Mouse (Mus musculus) embryonic facial prominence, embryonic 15.5 days (tissue): ENCODE data around the gene Agps. TPM values are rescaled to one million over a fixed set of nuclear protein-coding genes. Genes with fewer than 3 reads are reported as not detected.
A peak's percentile ranks its signal among the peaks of the same experiment; 100 is the strongest.

Experiments
- ATAC-seq: fragments of 200-750 bp; cut with Nextera tagmentation; 2 replicates; pipeline ENCODE4 v1.8.0; 2017; ENCODE audit warnings: low read depth, moderate TSS enrichment; ENCODE audit not compliant: insufficient number of reproducible peaks, low FRiP score, low TSS enrichment
- H3K27ac ChIP-seq: fragments of 300-500 bp; sonication (generic); replicated peaks from 2 replicates; pipeline ENCODE4 v1.5.1; 2015; ENCODE audit warnings: mild to moderate bottlenecking, inconsistent platforms
- H3K27me3 ChIP-seq: fragments of 300-500 bp; sonication (generic); 2 replicates; pipeline ENCODE4 v1.6.1; 2015; ENCODE audit warnings: inconsistent platforms
- H3K36me3 ChIP-seq: fragments of 300-500 bp; sonication (generic); 2 replicates; pipeline ENCODE4 v1.6.1; 2015; ENCODE audit warnings: mild to moderate bottlenecking, inconsistent platforms
- H3K4me1 ChIP-seq: fragments of 300-500 bp; sonication (generic); 2 replicates; pipeline ENCODE4 v1.6.1; 2015; ENCODE audit warnings: inconsistent platforms
- H3K4me2 ChIP-seq: fragments of 300-500 bp; sonication (generic); replicated peaks from 2 replicates; pipeline ENCODE4 v1.6.1; 2015; ENCODE audit warnings: mild to moderate bottlenecking, inconsistent platforms
- H3K4me3 ChIP-seq: fragments of 300-500 bp; sonication (generic); replicated peaks from 2 replicates; pipeline ENCODE4 v1.5.1; 2015; ENCODE audit warnings: mild to moderate bottlenecking, inconsistent platforms
- H3K9ac ChIP-seq: fragments of 300-500 bp; sonication (generic); 2 replicates; pipeline ENCODE4 v1.6.1; 2015; ENCODE audit warnings: inconsistent platforms
- H3K9me3 ChIP-seq: fragments of 300-500 bp; sonication (generic); replicated peaks from 2 replicates; pipeline ENCODE4 v1.6.1; 2016; ENCODE audit warnings: inconsistent platforms
- WGBS: fragments of 180-500 bp; shearing (Covaris S2); methylation state at CpG from one replicate; pipeline ENCODE4 v1.1.7; 2015; 5-methylcytosine and 5-hydroxymethylcytosine counted together
- polyA plus RNA-seq: library from polyadenylated mRNA; unstranded; fragments of >200 nt; fragmentation: Nextera tagmentation; extraction: Ambion mirVana; gene quantifications from 2 replicates; pipeline ENCODE4 v1.2.1, GENCODE M21; 2015

Gene Agps
- polyA plus RNA-seq, 1 experiment from 2014 or later = 24.5 TPM

DNA sequence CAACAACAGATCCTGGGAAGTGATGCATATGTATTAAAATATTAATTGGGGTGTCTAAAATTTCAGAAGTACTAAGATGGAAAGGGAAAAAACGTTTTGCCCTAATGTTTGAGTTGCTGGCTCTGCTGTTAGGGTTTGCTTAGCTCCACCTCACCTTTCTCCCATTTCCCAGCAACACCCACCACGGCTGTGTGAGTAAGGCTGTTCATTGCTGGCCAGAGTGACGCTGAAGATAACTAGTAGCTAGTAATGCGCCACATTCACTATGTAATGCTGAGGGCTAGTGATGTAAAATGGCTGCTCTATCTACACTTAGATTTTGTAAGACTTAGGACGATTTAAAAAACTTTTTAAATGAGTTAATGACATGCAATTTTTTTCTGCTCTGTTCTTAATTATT lies 63.7 kb downstream of the Agps start:
- no peak for ATAC-seq
- Histone ChIP-seq H3K4me1 (no peaks in the 10 kb centered on the region), H3K36me3 (peaks cover 10% of the 10 kb centered on the region), H3K27me3 (no peaks in the 10 kb centered on the region), H3K4me2 (no peak overlapping the region), H3K9ac (no peak overlapping the region), H3K9me3 (no peaks in the 10 kb centered on the region), H3K27ac (no peak overlapping the region), H3K4me3 (no peak overlapping the region)
- WGBS = 82% methylated on average over 5 of the region's 5 CpGs

DNA sequence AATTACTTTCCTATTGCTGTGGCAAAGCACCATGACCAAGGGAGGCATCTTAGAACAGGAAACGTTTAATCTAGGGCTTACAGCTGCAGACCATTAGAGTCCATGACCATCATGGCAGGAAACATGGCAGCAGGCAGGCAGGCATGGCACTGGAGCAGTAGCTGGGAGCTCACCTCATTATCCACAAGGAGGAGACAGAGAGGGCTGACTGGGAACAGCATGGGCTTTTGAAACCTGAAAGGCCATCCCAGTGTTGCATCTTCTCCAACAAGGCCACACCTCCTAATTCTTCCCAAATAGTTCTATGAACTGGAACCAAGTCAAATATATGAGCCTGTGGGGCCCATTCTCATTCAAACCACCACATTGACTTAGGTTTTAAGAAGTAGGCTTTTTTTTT lies 68.3 kb downstream of the Agps start:
- Histone ChIP-seq H3K4me1 (no peaks in the 10 kb centered on the region), H3K4me2 (no peak overlapping the region), H3K4me3 (no peak overlapping the region), H3K9ac (no peak overlapping the region), H3K27ac (no peak overlapping the region), H3K9me3 (no peaks in the 10 kb centered on the region), H3K27me3 (no peaks in the 10 kb centered on the region), H3K36me3 (peaks cover 15% of the 10 kb centered on the region)
- ATAC-seq = no peak
- 80% methylated on average over 1 of the region's 1 CpGs for WGBS

DNA sequence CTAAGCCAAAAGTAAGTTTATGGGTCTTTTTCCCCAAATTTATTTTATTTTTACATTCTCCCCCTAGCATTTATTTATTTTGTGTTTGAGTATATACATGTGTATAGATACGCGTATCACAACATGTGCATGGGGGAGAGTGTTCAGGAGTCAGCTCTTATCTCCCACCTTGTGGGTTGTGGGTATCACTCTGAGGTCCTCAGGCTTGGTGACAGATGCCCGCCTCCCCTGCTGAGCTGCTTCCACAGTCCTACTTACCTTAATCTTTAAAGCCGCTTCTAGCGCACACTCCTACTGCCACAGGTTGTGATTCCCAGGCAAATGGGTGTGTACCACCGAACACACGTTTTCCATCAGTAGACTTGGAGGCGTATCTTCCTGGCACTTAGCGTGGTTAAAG lies 69.9 kb downstream of the Agps start:
- no peak for ATAC-seq
- no peak overlapping the region for H3K9ac ChIP-seq
- WGBS = 87% methylated on average over 9 of the region's 9 CpGs
- no peak overlapping the region for H3K4me2 ChIP-seq
- no peaks in the 10 kb centered on the region for H3K4me1 ChIP-seq
- no peaks in the 10 kb centered on the region for H3K9me3 ChIP-seq
- H3K36me3 ChIP-seq = peaks cover 15% of the 10 kb centered on the region
- no peak overlapping the region for H3K4me3 ChIP-seq
- no peak overlapping the region for H3K27ac ChIP-seq
- no peaks in the 10 kb centered on the region for H3K27me3 ChIP-seq

DNA sequence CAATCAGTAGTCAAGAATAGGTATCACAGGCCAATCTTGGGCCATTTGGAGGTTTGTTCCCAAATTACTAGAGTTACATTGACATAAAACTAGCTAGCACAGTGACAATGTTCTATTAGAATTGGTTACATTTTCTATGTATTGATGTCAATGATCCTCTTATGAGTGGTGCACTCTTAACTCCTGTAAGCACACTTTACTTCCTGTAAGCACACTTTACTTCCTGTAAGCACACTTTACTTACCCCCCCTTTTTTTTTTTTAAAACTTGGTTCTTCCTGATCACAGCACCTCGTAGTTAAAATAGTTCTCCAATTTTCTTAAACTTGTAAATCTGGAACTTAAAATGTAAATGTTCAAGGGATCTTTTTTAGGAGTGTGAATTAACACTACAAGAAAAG lies 75.2 kb downstream of the Agps start:
- H3K4me1 ChIP-seq = no peaks in the 10 kb centered on the region
- ATAC-seq = no peak
- H3K4me2 ChIP-seq = no peak overlapping the region
- no peaks in the 10 kb centered on the region for H3K27me3 ChIP-seq
- no peak overlapping the region for H3K9ac ChIP-seq
- H3K9me3 ChIP-seq = no peaks in the 10 kb centered on the region
- peaks cover 13% of the 10 kb centered on the region; the same call in 1 of the 2 replicates for H3K36me3 ChIP-seq
- WGBS = 81% methylated on average over 1 of the region's 1 CpGs
- H3K27ac ChIP-seq = no peak overlapping the region
- no peak overlapping the region for H3K4me3 ChIP-seq

DNA sequence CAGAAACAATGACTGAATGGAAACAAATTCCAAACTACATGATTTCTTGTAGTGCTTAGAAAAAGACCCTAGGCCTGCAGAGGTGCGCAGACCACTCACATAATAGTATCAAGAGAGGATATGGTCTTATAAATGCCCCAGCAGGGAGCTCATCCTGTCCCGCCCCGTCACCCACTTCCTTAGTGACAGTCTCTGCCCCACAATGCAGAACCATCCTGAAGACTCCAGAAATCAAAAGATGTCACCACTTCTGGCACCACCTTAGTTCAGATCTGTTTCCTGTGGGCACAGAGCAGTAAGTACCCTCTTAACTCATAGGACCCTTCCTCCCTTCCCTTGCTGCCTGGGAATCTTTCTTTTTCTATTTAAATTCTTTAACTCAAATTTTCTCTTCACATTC lies 83.1 kb downstream of the Agps start:
- Histone ChIP-seq H3K27me3 (no peaks in the 10 kb centered on the region), H3K9me3 (no peaks in the 10 kb centered on the region), H3K4me3 (no peak overlapping the region), H3K4me1 (no peaks in the 10 kb centered on the region), H3K36me3 (peaks cover 15% of the 10 kb centered on the region), H3K27ac (no peak overlapping the region), H3K9ac (no peak overlapping the region), H3K4me2 (no peak overlapping the region)
- 87% methylated on average over 3 of the region's 3 CpGs for WGBS
- ATAC-seq = no peak

DNA sequence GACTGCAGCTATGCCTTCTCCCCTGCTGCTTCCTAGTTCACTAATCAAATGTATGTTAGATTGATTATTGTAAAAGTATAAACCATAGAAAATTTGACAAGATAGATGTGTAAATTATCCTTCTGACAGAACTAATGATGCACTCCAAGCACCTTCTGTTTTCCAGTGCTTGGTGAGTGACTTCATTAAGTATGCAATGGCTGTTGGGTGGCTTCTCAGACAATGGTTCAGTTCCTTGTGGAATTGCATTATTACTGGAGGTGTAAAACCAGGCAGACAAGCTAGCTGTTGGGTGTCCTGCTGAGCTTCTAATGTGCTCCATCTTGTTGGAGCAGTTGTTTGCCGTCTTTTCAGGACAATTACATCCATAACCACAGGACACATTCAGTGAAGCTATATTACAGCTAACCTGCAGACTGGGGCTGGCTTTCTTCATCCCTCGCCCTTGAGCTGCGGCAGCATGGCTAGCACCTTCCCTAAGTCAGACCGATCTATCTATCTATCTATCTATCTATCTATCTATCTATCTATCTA lies 91.9 kb downstream of the Agps start:
- Histone ChIP-seq H3K4me2 (no peak overlapping the region), H3K4me1 (no peaks in the 10 kb centered on the region), H3K36me3 (0 out of 2 replicates have a peak, but pooled peaks cover 15% of the 10 kb centered on the region), H3K4me3 (no peak overlapping the region), H3K27me3 (no peaks in the 10 kb centered on the region), H3K9ac (no peak overlapping the region), H3K9me3 (no peaks in the 10 kb centered on the region), H3K27ac (no peak overlapping the region)
- ATAC-seq = no peak
- WGBS = 85% methylated on average over 4 of the region's 4 CpGs

DNA sequence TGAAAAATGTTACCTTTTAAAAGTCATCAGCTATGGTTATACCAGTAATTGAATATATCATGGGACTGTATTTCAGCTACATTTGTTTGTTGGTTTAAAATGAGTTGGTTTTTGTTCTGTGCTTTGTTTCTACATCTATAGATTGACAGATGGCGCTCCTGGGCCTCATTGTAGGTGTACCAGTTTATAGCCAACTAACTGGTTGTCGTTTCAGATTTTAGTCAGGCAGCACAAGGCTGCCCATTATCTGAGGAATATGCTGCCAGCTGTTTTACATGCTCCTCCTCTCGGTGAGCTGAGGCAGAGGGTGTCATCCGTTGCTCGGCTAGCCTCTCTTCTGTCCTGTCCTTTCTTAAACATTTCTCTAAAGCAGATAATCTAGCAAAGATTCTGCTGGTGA lies 94.1 kb downstream of the Agps start:
- H3K9me3 ChIP-seq = no peaks in the 10 kb centered on the region
- H3K4me1 ChIP-seq = no peaks in the 10 kb centered on the region

DNA sequence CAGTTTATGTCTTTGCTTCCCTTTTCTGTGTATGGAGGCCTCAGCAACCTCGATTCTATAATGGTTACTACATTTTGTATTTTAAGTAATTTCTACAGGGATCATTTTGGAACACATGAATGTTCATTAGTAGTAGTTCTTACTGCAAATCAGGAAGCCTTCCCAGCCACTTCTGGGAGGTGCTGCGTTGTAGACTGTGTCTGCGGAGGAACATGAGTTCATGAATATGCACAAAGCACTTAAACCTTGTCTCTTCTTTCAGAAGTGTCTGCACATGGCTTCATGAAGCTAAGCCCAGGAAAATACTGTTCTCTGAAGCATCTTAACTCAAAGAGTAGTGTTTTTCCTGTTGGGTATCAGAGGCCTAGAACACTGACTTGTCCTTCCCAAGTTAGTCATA lies 96.0 kb downstream of the Agps start:
- 89% methylated on average over 3 of the region's 3 CpGs for WGBS
- Histone ChIP-seq H3K27ac (no peak overlapping the region), H3K27me3 (no peaks in the 10 kb centered on the region), H3K9ac (no peak overlapping the region), H3K4me2 (no peak overlapping the region), H3K4me3 (no peak overlapping the region), H3K36me3 (0 out of 2 replicates have a peak, but pooled peaks cover 15% of the 10 kb centered on the region), H3K4me1 (no peaks in the 10 kb centered on the region), H3K9me3 (no peaks in the 10 kb centered on the region)
- no peak for ATAC-seq

More for the DNA sequence above, 94.1 kb downstream of the Agps start:
- H3K4me3 ChIP-seq = no peak overlapping the region
- 0 out of 2 replicates have a peak, but pooled peaks cover 15% of the 10 kb centered on the region for H3K36me3 ChIP-seq
- H3K4me2 ChIP-seq = no peak overlapping the region
- H3K27me3 ChIP-seq = no peaks in the 10 kb centered on the region
- no peak overlapping the region for H3K9ac ChIP-seq
- ATAC-seq = no peak
- H3K27ac ChIP-seq = no peak overlapping the region
- WGBS = 73% methylated on average over 5 of the region's 5 CpGs

DNA sequence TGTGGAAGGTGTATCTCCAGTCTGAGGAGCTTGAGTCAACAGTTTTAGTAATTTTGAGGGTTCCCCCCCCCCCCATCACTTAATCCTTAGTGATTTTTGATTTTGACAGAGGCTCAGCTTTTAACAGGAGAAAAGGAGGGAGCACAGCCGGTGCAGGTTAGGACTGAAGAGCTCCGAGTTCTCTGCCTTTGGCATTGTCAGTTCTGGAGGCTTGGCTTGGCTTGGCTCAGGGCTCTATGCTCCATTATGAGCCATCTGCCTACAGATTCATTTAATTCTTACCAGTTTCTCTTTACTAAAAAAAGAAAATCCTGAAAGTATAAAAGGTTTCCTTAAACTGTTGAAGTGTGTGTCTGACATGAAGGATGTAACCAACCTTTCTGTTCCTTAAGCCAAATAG lies 97.2 kb downstream of the Agps start:
- no peak for ATAC-seq
- no peak overlapping the region for H3K4me2 ChIP-seq
- H3K9me3 ChIP-seq = no peaks in the 10 kb centered on the region
- no peaks in the 10 kb centered on the region for H3K4me1 ChIP-seq
- no peaks in the 10 kb centered on the region for H3K27me3 ChIP-seq
- WGBS = 88% methylated on average over 2 of the region's 2 CpGs
- no peak overlapping the region for H3K4me3 ChIP-seq
- H3K27ac ChIP-seq = no peak overlapping the region
- no peak overlapping the region for H3K9ac ChIP-seq
- 0 out of 2 replicates have a peak, but pooled peaks cover 15% of the 10 kb centered on the region for H3K36me3 ChIP-seq

DNA sequence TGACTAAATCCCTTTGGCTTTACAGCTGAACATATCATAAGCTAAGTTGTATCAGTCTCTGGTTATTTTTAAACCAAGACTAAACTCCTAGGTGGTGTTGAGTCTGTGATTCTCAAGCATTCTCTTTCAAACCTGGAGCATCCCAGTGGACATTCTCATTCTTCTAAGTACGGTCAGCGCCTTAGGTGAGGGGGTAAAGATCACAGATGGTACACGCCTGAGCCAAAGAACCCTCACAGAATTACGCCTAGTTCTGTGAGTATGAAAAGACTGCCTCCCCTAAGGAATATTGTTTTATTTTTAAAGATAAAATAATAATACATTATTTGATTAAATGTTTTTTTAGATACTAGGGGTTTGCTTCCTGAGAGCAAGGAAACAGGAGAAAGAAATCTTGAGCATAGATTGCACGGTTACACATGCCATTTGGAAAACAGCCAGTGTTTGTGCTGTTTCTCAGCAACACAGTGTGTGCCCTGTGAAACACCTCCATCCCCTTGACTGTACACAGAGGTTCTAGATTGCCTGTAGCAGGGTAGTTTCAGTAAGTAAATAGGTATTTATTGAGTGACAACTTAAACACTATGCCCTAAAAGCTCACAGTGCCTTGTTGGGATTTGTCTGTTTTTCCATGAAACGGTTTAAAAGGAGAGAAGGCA lies 97.9 kb downstream of the Agps start:
- H3K27ac ChIP-seq = no peak overlapping the region
- no peak overlapping the region for H3K9ac ChIP-seq
- no peak overlapping the region for H3K4me3 ChIP-seq
- H3K4me2 ChIP-seq = no peak overlapping the region
- no peaks in the 10 kb centered on the region for H3K27me3 ChIP-seq
- H3K4me1 ChIP-seq = no peaks in the 10 kb centered on the region
- H3K36me3 ChIP-seq = 0 out of 2 replicates have a peak, but pooled peaks cover 15% of the 10 kb centered on the region
- ATAC-seq = no peak
- 88% methylated on average over 6 of the region's 6 CpGs for WGBS
- no peaks in the 10 kb centered on the region for H3K9me3 ChIP-seq

DNA sequence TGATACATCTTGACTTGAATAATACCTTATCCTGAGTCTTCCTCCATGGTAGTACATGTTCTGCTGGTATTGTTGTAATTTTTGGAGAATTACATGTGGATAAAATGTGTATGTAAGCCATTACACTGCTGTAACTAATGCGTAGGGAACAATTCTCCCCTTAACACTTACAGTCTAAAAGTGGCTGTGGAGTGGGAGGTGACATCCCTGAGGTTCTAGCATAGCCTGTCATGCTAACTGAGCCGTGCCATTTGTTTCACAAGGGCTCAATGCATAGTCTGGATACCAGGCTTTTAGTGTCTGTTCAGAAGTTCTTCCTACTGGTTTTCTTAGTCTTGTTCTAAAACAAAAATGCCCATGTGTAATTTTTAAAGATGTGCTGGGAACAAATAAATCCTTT lies 99.0 kb downstream of the Agps start:
- no peaks in the 10 kb centered on the region for H3K4me1 ChIP-seq
- H3K9me3 ChIP-seq = no peaks in the 10 kb centered on the region
- ATAC-seq = no peak
- H3K4me3 ChIP-seq = no peak overlapping the region
- 82% methylated on average over 2 of the region's 2 CpGs for WGBS
- no peak overlapping the region for H3K27ac ChIP-seq
- H3K4me2 ChIP-seq = no peak overlapping the region
- 0 out of 2 replicates have a peak, but pooled peaks cover 15% of the 10 kb centered on the region for H3K36me3 ChIP-seq
- no peak overlapping the region for H3K9ac ChIP-seq
- no peaks in the 10 kb centered on the region for H3K27me3 ChIP-seq

DNA sequence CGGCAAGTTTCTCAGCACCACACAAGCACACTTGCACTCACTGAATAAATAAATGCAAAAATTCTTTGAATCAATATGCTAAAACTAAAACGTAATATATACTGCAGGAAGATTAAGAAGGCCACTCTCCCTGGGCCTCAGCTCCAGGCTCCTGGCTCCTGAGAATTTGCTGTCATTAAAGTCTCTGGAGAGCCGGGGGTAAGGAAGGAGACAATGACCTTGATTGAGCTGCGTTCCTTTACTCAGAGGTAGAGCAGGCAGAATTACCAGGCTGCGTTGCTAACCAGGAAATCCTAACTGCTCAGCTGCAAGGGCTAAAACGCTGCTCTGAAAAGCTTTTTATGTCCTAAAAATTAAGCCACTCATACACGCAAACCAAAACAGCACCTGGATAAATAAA lies 101.6 kb downstream of the Agps start:
- Histone ChIP-seq H3K4me1 (peaks cover 3% of the 10 kb centered on the region; the same call in 1 of the 2 replicates), H3K9ac (no peak overlapping the region), H3K27ac (peak overlapping the region; percentile 34), H3K4me2 (no peak overlapping the region), H3K4me3 (no peak overlapping the region), H3K36me3 (no peaks in the 10 kb centered on the region), H3K9me3 (no peaks in the 10 kb centered on the region), H3K27me3 (no peaks in the 10 kb centered on the region)
- no peak for ATAC-seq
- 27% methylated on average over 7 of the region's 7 CpGs for WGBS
